Mouse (Mus musculus): ENCODE results near the gene Magi1. TPM values are rescaled to one million over a fixed set of nuclear protein-coding genes. Genes with fewer than 3 reads are reported as not detected.

Gene Magi1
- polyA plus RNA-seq, 1 experiment from 2014 or later: 1.9 TPM

- WGBS (ENCODE audit: insufficient replicate concordance): 38% methylated on average over 1 of the region's 1 CpGs
- DNase-seq (peak; percentile 54), ATAC-seq (no peak)
- no peak overlapping the region for H3K4me2 ChIP-seq (ENCODE audit: low read depth, low read length)
- no peak overlapping the region for H3K4me3 ChIP-seq (ENCODE audit: low read depth, low read length)
- H3K27me3 ChIP-seq (ENCODE audit: insufficient read depth, low read length): no peaks in the 10 kb centered on the region
- 0 out of 2 replicates have a peak, but pooled peaks cover 3% of the 10 kb centered on the region for H3K36me3 ChIP-seq (replicated peaks; ENCODE audit: insufficient read depth, low read length)
- H3K4me1 ChIP-seq (ENCODE audit: insufficient read depth): 0 out of 2 replicates have a peak, but pooled peaks cover 4% of the 10 kb centered on the region
- TF ChIP-seq EP300 (IDR thresholded peaks at IDR 0.05; ENCODE audit: low read depth) (no peak), CTCF (IDR thresholded peaks at IDR 0.05; ENCODE audit: low read depth) (peak; percentile 65)
- H3K9me3 ChIP-seq (ENCODE audit: low read length): no peaks in the 10 kb centered on the region
- H3K27ac ChIP-seq (ENCODE audit: low read depth): no peak overlapping the region
- H3K9ac ChIP-seq (replicated peaks): no peak overlapping the region
Observed at GRCm38 (mm10) chr6:94053920-94054319, 229.8 kb downstream of the Magi1 start.

DNA sequence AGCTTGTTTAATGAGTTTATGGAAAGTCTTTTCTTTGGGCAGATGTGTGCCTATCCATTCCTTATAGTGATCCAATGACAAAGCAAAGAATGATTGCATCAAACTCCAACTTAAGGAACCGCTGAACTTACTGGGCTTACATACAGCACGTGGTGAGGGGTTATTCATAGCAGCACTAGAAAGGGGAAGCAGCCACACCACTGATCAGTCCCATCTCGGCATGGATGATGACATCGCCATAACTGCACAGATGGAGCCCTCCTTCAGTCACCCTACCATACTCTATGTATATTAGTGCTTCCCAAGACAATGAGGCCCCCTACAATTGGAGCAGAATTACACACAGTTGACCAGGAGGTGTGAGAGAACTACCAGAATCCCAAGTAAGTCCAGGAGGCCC, 238.5 kb downstream of the Magi1 start:
- no peaks in the 10 kb centered on the region for H3K9me3 ChIP-seq (ENCODE audit: low read length)
- DNase-seq (no peak), ATAC-seq (peak; percentile 43; the same call in 1 of the 2 replicates)
- no peak overlapping the region for H3K4me3 ChIP-seq (ENCODE audit: low read depth, low read length)
- TF ChIP-seq EP300 (IDR thresholded peaks at IDR 0.05; ENCODE audit: low read depth) (no peak), CTCF (IDR thresholded peaks at IDR 0.05; ENCODE audit: low read depth) (no peak)
- 33% methylated on average over 4 of the region's 4 CpGs for WGBS (ENCODE audit: insufficient replicate concordance)
- no peaks in the 10 kb centered on the region for H3K4me1 ChIP-seq (ENCODE audit: insufficient read depth)
- H3K9ac ChIP-seq (replicated peaks): no peak overlapping the region
- no peak overlapping the region for H3K4me2 ChIP-seq (ENCODE audit: low read depth, low read length)
- no peaks in the 10 kb centered on the region for H3K27me3 ChIP-seq (ENCODE audit: insufficient read depth, low read length)
- no peak overlapping the region for H3K27ac ChIP-seq (ENCODE audit: low read depth)
- H3K36me3 ChIP-seq (replicated peaks; ENCODE audit: insufficient read depth, low read length): 0 out of 2 replicates have a peak, but pooled peaks cover 3% of the 10 kb centered on the region

- ATAC-seq: no peak
- Histone ChIP-seq H3K4me3 (ENCODE audit: low read depth, low read length) (no peak overlapping the region), H3K27me3 (ENCODE audit: insufficient read depth, low read length) (no peaks in the 10 kb centered on the region), H3K27ac (ENCODE audit: low read depth) (no peak overlapping the region), H3K4me2 (ENCODE audit: low read depth, low read length) (no peak overlapping the region), H3K9me3 (ENCODE audit: low read length) (no peaks in the 10 kb centered on the region), H3K4me1 (ENCODE audit: insufficient read depth) (no peaks in the 10 kb centered on the region), H3K36me3 (replicated peaks; ENCODE audit: insufficient read depth, low read length) (no peaks in the 10 kb centered on the region), H3K9ac (replicated peaks) (no peak overlapping the region)
- TF ChIP-seq EP300 (IDR thresholded peaks at IDR 0.05; ENCODE audit: low read depth) (no peak), CTCF (IDR thresholded peaks at IDR 0.05; ENCODE audit: low read depth) (no peak)
- DNase-seq: no peak
- WGBS (ENCODE audit: insufficient replicate concordance): 52% methylated on average over 7 of the region's 7 CpGs
Observed at GRCm38 (mm10) chr6:94043461-94043860, 240.3 kb downstream of the Magi1 start.

- 66% methylated on average over 2 of the region's 2 CpGs for WGBS (ENCODE audit: insufficient replicate concordance)
- Histone ChIP-seq H3K4me2 (ENCODE audit: low read depth, low read length) (no peak overlapping the region), H3K4me3 (ENCODE audit: low read depth, low read length) (no peak overlapping the region), H3K36me3 (replicated peaks; ENCODE audit: insufficient read depth, low read length) (no peaks in the 10 kb centered on the region), H3K9ac (replicated peaks) (no peak overlapping the region), H3K27ac (ENCODE audit: low read depth) (no peak overlapping the region), H3K4me1 (ENCODE audit: insufficient read depth) (no peaks in the 10 kb centered on the region), H3K9me3 (ENCODE audit: low read length) (no peaks in the 10 kb centered on the region), H3K27me3 (ENCODE audit: insufficient read depth, low read length) (no peaks in the 10 kb centered on the region)
- no peak for DNase-seq
- TF ChIP-seq EP300 (IDR thresholded peaks at IDR 0.05; ENCODE audit: low read depth): no peak
- TF ChIP-seq CTCF (IDR thresholded peaks at IDR 0.05; ENCODE audit: low read depth): peak; percentile 62
- no peak for ATAC-seq
Observed at GRCm38 (mm10) chr6:94040093-94040492, 243.6 kb downstream of the Magi1 start.

DNA sequence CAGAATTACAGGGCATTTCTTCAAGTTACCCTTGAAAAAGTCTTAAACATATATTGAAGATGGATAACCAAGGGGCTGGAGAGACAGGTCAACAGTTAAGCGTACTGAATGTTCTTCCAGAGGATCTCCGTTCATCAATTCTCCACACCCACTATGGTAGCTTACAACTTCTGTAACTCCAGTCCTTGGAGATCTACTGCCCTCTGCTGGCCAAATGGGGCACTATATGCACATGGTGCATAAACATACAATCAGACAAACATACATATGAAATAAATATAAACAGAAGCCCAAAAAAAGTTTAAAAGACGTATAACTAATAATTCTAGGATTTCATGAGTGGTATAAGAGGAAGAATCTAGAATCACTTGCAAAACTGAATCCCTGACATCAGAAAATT, 244.8 kb downstream of the Magi1 start:
- no peak overlapping the region for H3K9ac ChIP-seq (replicated peaks)
- DNase-seq (no peak), ATAC-seq (no peak)
- TF ChIP-seq EP300 (IDR thresholded peaks at IDR 0.05; ENCODE audit: low read depth) (no peak), CTCF (IDR thresholded peaks at IDR 0.05; ENCODE audit: low read depth) (peak; percentile 52)
- no peaks in the 10 kb centered on the region for H3K9me3 ChIP-seq (ENCODE audit: low read length)
- no peak overlapping the region for H3K4me3 ChIP-seq (ENCODE audit: low read depth, low read length)
- no peaks in the 10 kb centered on the region for H3K27me3 ChIP-seq (ENCODE audit: insufficient read depth, low read length)
- no peaks in the 10 kb centered on the region for H3K4me1 ChIP-seq (ENCODE audit: insufficient read depth)
- H3K4me2 ChIP-seq (ENCODE audit: low read depth, low read length): no peak overlapping the region
- no peak overlapping the region for H3K27ac ChIP-seq (ENCODE audit: low read depth)
- no peaks in the 10 kb centered on the region for H3K36me3 ChIP-seq (replicated peaks; ENCODE audit: insufficient read depth, low read length)
- 88% methylated on average over 3 of the region's 3 CpGs for WGBS (ENCODE audit: insufficient replicate concordance)

GRCm38 (mm10) chr6:94036554-94036953, 247.2 kb downstream of the Magi1 start:
- Histone ChIP-seq H3K9ac (replicated peaks) (no peak overlapping the region), H3K9me3 (ENCODE audit: low read length) (no peaks in the 10 kb centered on the region), H3K4me1 (ENCODE audit: insufficient read depth) (no peaks in the 10 kb centered on the region), H3K27ac (ENCODE audit: low read depth) (no peak overlapping the region), H3K27me3 (ENCODE audit: insufficient read depth, low read length) (no peaks in the 10 kb centered on the region), H3K4me3 (ENCODE audit: low read depth, low read length) (no peak overlapping the region), H3K4me2 (ENCODE audit: low read depth, low read length) (no peak overlapping the region), H3K36me3 (replicated peaks; ENCODE audit: insufficient read depth, low read length) (no peaks in the 10 kb centered on the region)
- DNase-seq (no peak), ATAC-seq (no peak)
- WGBS (ENCODE audit: insufficient replicate concordance): 73% methylated on average over 7 of the region's 7 CpGs
- TF ChIP-seq CTCF (IDR thresholded peaks at IDR 0.05; ENCODE audit: low read depth) (no peak), EP300 (IDR thresholded peaks at IDR 0.05; ENCODE audit: low read depth) (no peak)

- Histone ChIP-seq H3K4me2 (ENCODE audit: low read depth, low read length) (no peak overlapping the region), H3K9ac (replicated peaks) (no peak overlapping the region), H3K27ac (ENCODE audit: low read depth) (no peak overlapping the region), H3K36me3 (replicated peaks; ENCODE audit: insufficient read depth, low read length) (no peaks in the 10 kb centered on the region), H3K9me3 (ENCODE audit: low read length) (no peaks in the 10 kb centered on the region), H3K4me3 (ENCODE audit: low read depth, low read length) (no peak overlapping the region), H3K27me3 (ENCODE audit: insufficient read depth, low read length) (no peaks in the 10 kb centered on the region), H3K4me1 (ENCODE audit: insufficient read depth) (no peaks in the 10 kb centered on the region)
- no peak for ATAC-seq
- no peak for TF ChIP-seq EP300 (IDR thresholded peaks at IDR 0.05; ENCODE audit: low read depth)
- TF ChIP-seq CTCF (IDR thresholded peaks at IDR 0.05; ENCODE audit: low read depth): no peak
- DNase-seq: no peak
- WGBS (ENCODE audit: insufficient replicate concordance): 84% methylated on average over 9 of the region's 9 CpGs
Observed at GRCm38 (mm10) chr6:94026361-94026760, 257.4 kb downstream of the Magi1 start.
